Mouse (Mus musculus) myocyte (in vitro differentiated cells): Measurements from ENCODE around the gene Tspan5.

Experiments
- MYOG ChIP-seq, 3 experiments: IDR thresholded peaks; one replicate each; pipeline ENCODE4 v1.6.1; 2011; ENCODE audit warnings: control low read depth in 2 of 3, low read depth in 2 of 3, mild to moderate bottlenecking in 2 of 3; ENCODE audit not compliant: insufficient read length in 2 of 3, control insufficient read depth in 1 of 3, insufficient read depth in 1 of 3
- POLR2A ChIP-seq: IDR thresholded peaks from one replicate; pipeline ENCODE4 v1.6.1; 2011; ENCODE audit warnings: low read depth, mild to moderate bottlenecking, control low read depth, moderate library complexity; ENCODE audit not compliant: insufficient read length
- TCF3 ChIP-seq: IDR thresholded peaks from one replicate; pipeline ENCODE4 v1.6.1; 2011; ENCODE audit warnings: low read depth, control low read depth; ENCODE audit not compliant: insufficient read length

DNA sequence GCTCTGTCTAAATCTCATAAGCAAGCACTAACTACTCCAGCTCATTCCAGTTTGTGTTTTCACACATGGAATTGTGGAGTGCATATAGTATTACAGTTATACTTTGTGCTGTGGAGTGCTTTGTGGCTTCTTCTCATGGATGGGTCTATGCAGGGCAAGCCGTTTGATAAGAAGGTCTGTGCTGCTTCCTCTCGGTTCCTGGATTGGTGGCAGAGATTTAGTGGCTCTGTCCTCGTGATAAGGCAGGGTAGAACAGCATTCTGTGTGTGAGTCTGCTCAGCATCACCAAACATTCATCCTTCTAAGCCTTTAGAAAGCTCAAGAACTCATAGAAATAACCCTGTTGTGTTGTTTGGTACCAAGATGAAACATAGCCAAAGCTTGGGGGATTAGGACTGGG, 54.6 kb downstream of the Tspan5 start:
- TF ChIP-seq MYOG (IDR thresholded peaks at IDR 0.05; ENCODE audit: control insufficient read depth in 1 of 3, insufficient read depth in 1 of 3, insufficient read length in 2 of 3, low read depth in 2 of 3) = no peak
- no peak for TF ChIP-seq TCF3
- no peak for TF ChIP-seq POLR2A
